Mouse (Mus musculus) heart, adult 18-20 months (tissue): ENCODE data around the gene Gp9. TPM values are rescaled to one million over a fixed set of nuclear protein-coding genes. Genes with fewer than 3 reads are reported as not detected.
"Not testable (repeated sequence)": the region's sequence is repeated elsewhere in the genome, so short reads cannot be mapped to it uniquely, and the experiment has no call there.

Experiments
- DNase-seq, 2 experiments: peaks; one replicate each; pipeline ENCODE4 v3.0.0; 2021 to 2022; ENCODE audit warnings: mixed read lengths in 1 of 2
- total RNA-seq, 2 experiments: library from RNA; stranded (reverse); gene quantifications; 2 replicates each; pipeline ENCODE4 v1.2.3; 2021

Gp9 gene
- total RNA-seq, 2 experiments from 2014 or later, result 1.2 TPM

GRCm38 (mm10) chr6:87750184-87750910 lies 27.5 kb upstream of the Gp9 start:
- DNase-seq, result no peak

GRCm38 (mm10) chr6:87751574-87751973 lies 26.3 kb upstream of the Gp9 start:
- DNase-seq, result no peak

- no peak for DNase-seq
These were observed 22.7 kb upstream of the Gp9 start for GRCm38 (mm10) chr6:87755196-87755595.

GRCm38 (mm10) chr6:87756896-87757295 lies 21.0 kb upstream of the Gp9 start:
- no peak for DNase-seq

- DNase-seq, result no peak
These were observed 18.5 kb upstream of the Gp9 start for GRCm38 (mm10) chr6:87759404-87759803.

GRCm38 (mm10) chr6:87759850-87760249 lies 18.0 kb upstream of the Gp9 start:
- DNase-seq, result no peak

GRCm38 (mm10) chr6:87762161-87762560 lies 15.7 kb upstream of the Gp9 start:
- no peak for DNase-seq

- DNase-seq, result peak; percentile 37 to 39
These were observed 14.2 kb upstream of the Gp9 start for GRCm38 (mm10) chr6:87763376-87764280.

- DNase-seq, result not testable (repeated sequence)
These were observed 13.6 kb upstream of the Gp9 start for GRCm38 (mm10) chr6:87764296-87764695.

- no peak for DNase-seq
These were observed 7.2 kb upstream of the Gp9 start for GRCm38 (mm10) chr6:87770626-87771025.

GRCm38 (mm10) chr6:87774466-87774865 lies 3.4 kb upstream of the Gp9 start:
- DNase-seq, result no peak

- DNase-seq, result no peak
These were observed 3.0 kb upstream of the Gp9 start for GRCm38 (mm10) chr6:87774909-87775308.

- DNase-seq, result no peak
These were observed 2.2 kb upstream of the Gp9 start for GRCm38 (mm10) chr6:87775588-87776245.

- DNase-seq, result no peak
These were observed 1.2 kb upstream of the Gp9 start for GRCm38 (mm10) chr6:87776663-87777062.

- peak in 1 of 2 experiments; percentile 39 for DNase-seq
These were observed 662 bp downstream of the Gp9 start for GRCm38 (mm10) chr6:87778294-87779173.

- DNase-seq, result no peak
These were observed 1.6 kb downstream of the Gp9 start for GRCm38 (mm10) chr6:87779174-87780165.

- DNase-seq, result no peak
These were observed 2.9 kb downstream of the Gp9 start for GRCm38 (mm10) chr6:87780546-87781301.

- DNase-seq, result no peak
These were observed 6.2 kb downstream of the Gp9 start for GRCm38 (mm10) chr6:87784033-87784432.

GRCm38 (mm10) chr6:87786621-87787020 lies 8.7 kb downstream of the Gp9 start:
- DNase-seq, result no peak
